Mouse (Mus musculus): ENCODE results near the gene Glis3. TPM values are rescaled to one million over a fixed set of nuclear protein-coding genes. Genes with fewer than 3 reads are reported as not detected.

Glis3 gene
- 1.8 and 2.3 TPM in 2 replicates for polyA plus RNA-seq (2014; fragmentation: Nextera tagmentation; extraction: Ambion mirVana)

GRCm38 (mm10) chr19:28679776-28680391, at the start of gene Glis3:
Gene Glis3, minus strand, starts transcription at chr19:28680077.
- H3K27ac ChIP-seq (ENCODE audit: low read length) = peak within 1 kb of the TSS; percentile 15; the same call in 1 of the 2 replicates
- H3K4me1 ChIP-seq (ENCODE audit: control insufficient read depth, insufficient read depth, low read length) = peaks cover 11% of the 10 kb centered on the region; the same call in 1 of the 2 replicates
- no peaks in the 10 kb centered on the region; the same call in 1 of the 2 replicates for H3K27me3 ChIP-seq (ENCODE audit: control insufficient read depth, insufficient read depth, low read length)
- H3K36me3 ChIP-seq (ENCODE audit: control insufficient read depth, insufficient read depth, low read length) = no peaks in the 10 kb centered on the region
- peak within 1 kb of the TSS; percentile 45 for H3K9ac ChIP-seq (replicated peaks; ENCODE audit: low read depth, low read length)
- WGBS = under 1% methylated on average over 60 of the region's 66 CpGs
- ATAC-seq (ENCODE audit: insufficient number of reproducible peaks, insufficient read depth, low FRiP score, low read depth) = peak; percentile 87
- H3K4me3 ChIP-seq (ENCODE audit: low read depth, low read length) = peak within 1 kb of the TSS; percentile 61
- peak within 1 kb of the TSS; percentile 99 for H3K4me2 ChIP-seq (replicated peaks; ENCODE audit: low read depth, low read length)
- no peaks in the 10 kb centered on the region for H3K9me3 ChIP-seq (ENCODE audit: control insufficient read depth, low read depth, low read length)

GRCm38 (mm10) chr19:28726161-28726880, 46.4 kb upstream of the Glis3 start:
- WGBS = 59% methylated on average over 18 of the region's 18 CpGs

GRCm38 (mm10) chr19:28724641-28725040, 44.8 kb upstream of the Glis3 start:
- 87% methylated on average over 7 of the region's 7 CpGs for WGBS
- H3K9ac ChIP-seq (replicated peaks; ENCODE audit: low read depth, low read length) = no peak overlapping the region
- no peak overlapping the region for H3K27ac ChIP-seq (ENCODE audit: low read length)
- H3K9me3 ChIP-seq (ENCODE audit: control insufficient read depth, low read depth, low read length) = no peaks in the 10 kb centered on the region
- no peak overlapping the region for H3K4me3 ChIP-seq (ENCODE audit: low read depth, low read length)
- no peaks in the 10 kb centered on the region for H3K36me3 ChIP-seq (ENCODE audit: control insufficient read depth, insufficient read depth, low read length)
- H3K4me2 ChIP-seq (replicated peaks; ENCODE audit: low read depth, low read length) = no peak overlapping the region
- ATAC-seq (ENCODE audit: insufficient number of reproducible peaks, insufficient read depth, low FRiP score, low read depth) = no peak
- H3K27me3 ChIP-seq (ENCODE audit: control insufficient read depth, insufficient read depth, low read length) = no peaks in the 10 kb centered on the region
- H3K4me1 ChIP-seq (ENCODE audit: control insufficient read depth, insufficient read depth, low read length) = no peaks in the 10 kb centered on the region

More at GRCm38 (mm10) chr19:28726161-28726880, 46.4 kb upstream of the Glis3 start:
- H3K9ac ChIP-seq (replicated peaks; ENCODE audit: low read depth, low read length) = no peak overlapping the region
- no peaks in the 10 kb centered on the region for H3K27me3 ChIP-seq (ENCODE audit: control insufficient read depth, insufficient read depth, low read length)
- no peaks in the 10 kb centered on the region for H3K36me3 ChIP-seq (ENCODE audit: control insufficient read depth, insufficient read depth, low read length)
- no peak for ATAC-seq (ENCODE audit: insufficient number of reproducible peaks, insufficient read depth, low FRiP score, low read depth)
- no peak overlapping the region for H3K4me2 ChIP-seq (replicated peaks; ENCODE audit: low read depth, low read length)
- no peak overlapping the region for H3K4me3 ChIP-seq (ENCODE audit: low read depth, low read length)
- no peaks in the 10 kb centered on the region for H3K4me1 ChIP-seq (ENCODE audit: control insufficient read depth, insufficient read depth, low read length)
- no peaks in the 10 kb centered on the region for H3K9me3 ChIP-seq (ENCODE audit: control insufficient read depth, low read depth, low read length)
- H3K27ac ChIP-seq (ENCODE audit: low read length) = no peak overlapping the region

GRCm38 (mm10) chr19:28722626-28723025, 42.7 kb upstream of the Glis3 start:
- Histone ChIP-seq H3K36me3 (ENCODE audit: control insufficient read depth, insufficient read depth, low read length) (no peaks in the 10 kb centered on the region), H3K4me1 (ENCODE audit: control insufficient read depth, insufficient read depth, low read length) (no peaks in the 10 kb centered on the region), H3K9me3 (ENCODE audit: control insufficient read depth, low read depth, low read length) (no peaks in the 10 kb centered on the region), H3K9ac (replicated peaks; ENCODE audit: low read depth, low read length) (no peak overlapping the region), H3K27ac (ENCODE audit: low read length) (no peak overlapping the region), H3K4me2 (replicated peaks; ENCODE audit: low read depth, low read length) (no peak overlapping the region), H3K27me3 (ENCODE audit: control insufficient read depth, insufficient read depth, low read length) (no peaks in the 10 kb centered on the region), H3K4me3 (ENCODE audit: low read depth, low read length) (no peak overlapping the region)
- no peak for ATAC-seq (ENCODE audit: insufficient number of reproducible peaks, insufficient read depth, low FRiP score, low read depth)
- 81% methylated on average over 4 of the region's 4 CpGs for WGBS

GRCm38 (mm10) chr19:28721834-28722233, 42.0 kb upstream of the Glis3 start:
- 78% methylated on average over 10 of the region's 10 CpGs for WGBS
- no peak for ATAC-seq (ENCODE audit: insufficient number of reproducible peaks, insufficient read depth, low FRiP score, low read depth)
- Histone ChIP-seq H3K4me2 (replicated peaks; ENCODE audit: low read depth, low read length) (no peak overlapping the region), H3K27ac (ENCODE audit: low read length) (no peak overlapping the region), H3K4me1 (ENCODE audit: control insufficient read depth, insufficient read depth, low read length) (no peaks in the 10 kb centered on the region), H3K27me3 (ENCODE audit: control insufficient read depth, insufficient read depth, low read length) (no peaks in the 10 kb centered on the region), H3K9me3 (ENCODE audit: control insufficient read depth, low read depth, low read length) (no peaks in the 10 kb centered on the region), H3K36me3 (ENCODE audit: control insufficient read depth, insufficient read depth, low read length) (no peaks in the 10 kb centered on the region), H3K4me3 (ENCODE audit: low read depth, low read length) (no peak overlapping the region), H3K9ac (replicated peaks; ENCODE audit: low read depth, low read length) (no peak overlapping the region)

- no peaks in the 10 kb centered on the region for H3K27me3 ChIP-seq (ENCODE audit: control insufficient read depth, insufficient read depth, low read length)
- no peak overlapping the region for H3K4me3 ChIP-seq (ENCODE audit: low read depth, low read length)
- no peaks in the 10 kb centered on the region for H3K36me3 ChIP-seq (ENCODE audit: control insufficient read depth, insufficient read depth, low read length)
- ATAC-seq (ENCODE audit: insufficient number of reproducible peaks, insufficient read depth, low FRiP score, low read depth) = no peak
- no peaks in the 10 kb centered on the region for H3K4me1 ChIP-seq (ENCODE audit: control insufficient read depth, insufficient read depth, low read length)
- H3K4me2 ChIP-seq (replicated peaks; ENCODE audit: low read depth, low read length) = no peak overlapping the region
- H3K9ac ChIP-seq (replicated peaks; ENCODE audit: low read depth, low read length) = no peak overlapping the region
- no peak overlapping the region for H3K27ac ChIP-seq (ENCODE audit: low read length)
- no peaks in the 10 kb centered on the region for H3K9me3 ChIP-seq (ENCODE audit: control insufficient read depth, low read depth, low read length)
Observed at GRCm38 (mm10) chr19:28720016-28720415, 40.1 kb upstream of the Glis3 start.

GRCm38 (mm10) chr19:28714674-28715073, 34.8 kb upstream of the Glis3 start:
- Histone ChIP-seq H3K4me1 (ENCODE audit: control insufficient read depth, insufficient read depth, low read length) (no peaks in the 10 kb centered on the region), H3K9me3 (ENCODE audit: control insufficient read depth, low read depth, low read length) (no peaks in the 10 kb centered on the region), H3K27me3 (ENCODE audit: control insufficient read depth, insufficient read depth, low read length) (no peaks in the 10 kb centered on the region), H3K9ac (replicated peaks; ENCODE audit: low read depth, low read length) (no peak overlapping the region), H3K27ac (ENCODE audit: low read length) (no peak overlapping the region), H3K4me2 (replicated peaks; ENCODE audit: low read depth, low read length) (no peak overlapping the region), H3K36me3 (ENCODE audit: control insufficient read depth, insufficient read depth, low read length) (no peaks in the 10 kb centered on the region), H3K4me3 (ENCODE audit: low read depth, low read length) (no peak overlapping the region)
- 79% methylated on average over 4 of the region's 4 CpGs for WGBS
- ATAC-seq (ENCODE audit: insufficient number of reproducible peaks, insufficient read depth, low FRiP score, low read depth) = no peak

- Histone ChIP-seq H3K4me2 (replicated peaks; ENCODE audit: low read depth, low read length) (no peak overlapping the region), H3K9me3 (ENCODE audit: control insufficient read depth, low read depth, low read length) (no peaks in the 10 kb centered on the region), H3K27me3 (ENCODE audit: control insufficient read depth, insufficient read depth, low read length) (no peaks in the 10 kb centered on the region), H3K4me3 (ENCODE audit: low read depth, low read length) (no peak overlapping the region), H3K9ac (replicated peaks; ENCODE audit: low read depth, low read length) (no peak overlapping the region), H3K27ac (ENCODE audit: low read length) (no peak overlapping the region), H3K4me1 (ENCODE audit: control insufficient read depth, insufficient read depth, low read length) (no peaks in the 10 kb centered on the region), H3K36me3 (ENCODE audit: control insufficient read depth, insufficient read depth, low read length) (no peaks in the 10 kb centered on the region)
- no peak for ATAC-seq (ENCODE audit: insufficient number of reproducible peaks, insufficient read depth, low FRiP score, low read depth)
- WGBS = 57% methylated on average over 3 of the region's 3 CpGs
Observed at GRCm38 (mm10) chr19:28697718-28698117, 17.8 kb upstream of the Glis3 start.

Data from stomach, embryonic 14.5 days (tissue).